Mouse (Mus musculus) G1E (cell line): ENCODE measurements at regions not wholly inside any gene's neighbourhood (a gene's known extent, or its start where the extent isn't known, plus 50 kb on each side); places are given as distances from the start of the nearest gene placed in this dataset.

Source experiments
- CTCF ChIP-seq: IDR thresholded peaks from 2 replicates; pipeline ENCODE4 v1.5.1; 2012; ENCODE audit warnings: low read depth, low read length, inconsistent platforms, mixed read lengths
- GATA1 ChIP-seq: IDR thresholded peaks from 2 replicates; pipeline ENCODE4 v1.6.1; 2012; ENCODE audit warnings: borderline replicate concordance, low read length, inconsistent platforms, mixed read lengths
- GATA2 ChIP-seq: IDR thresholded peaks from 2 replicates; pipeline ENCODE4 v1.6.1; 2012; ENCODE audit warnings: low read depth, low read length, inconsistent platforms, borderline replicate concordance
- POLR2AphosphoS5 ChIP-seq: IDR thresholded peaks from 2 replicates; pipeline ENCODE4 v1.6.1; 2012; ENCODE audit warnings: low read depth, low read length, inconsistent platforms; ENCODE audit not compliant: insufficient replicate concordance
- TAL1 ChIP-seq: conservative IDR thresholded peaks from 2 replicates; pipeline ENCODE4 v1.6.1; 2012; ENCODE audit warnings: low read depth, low read length, inconsistent platforms, mixed read lengths

DNA sequence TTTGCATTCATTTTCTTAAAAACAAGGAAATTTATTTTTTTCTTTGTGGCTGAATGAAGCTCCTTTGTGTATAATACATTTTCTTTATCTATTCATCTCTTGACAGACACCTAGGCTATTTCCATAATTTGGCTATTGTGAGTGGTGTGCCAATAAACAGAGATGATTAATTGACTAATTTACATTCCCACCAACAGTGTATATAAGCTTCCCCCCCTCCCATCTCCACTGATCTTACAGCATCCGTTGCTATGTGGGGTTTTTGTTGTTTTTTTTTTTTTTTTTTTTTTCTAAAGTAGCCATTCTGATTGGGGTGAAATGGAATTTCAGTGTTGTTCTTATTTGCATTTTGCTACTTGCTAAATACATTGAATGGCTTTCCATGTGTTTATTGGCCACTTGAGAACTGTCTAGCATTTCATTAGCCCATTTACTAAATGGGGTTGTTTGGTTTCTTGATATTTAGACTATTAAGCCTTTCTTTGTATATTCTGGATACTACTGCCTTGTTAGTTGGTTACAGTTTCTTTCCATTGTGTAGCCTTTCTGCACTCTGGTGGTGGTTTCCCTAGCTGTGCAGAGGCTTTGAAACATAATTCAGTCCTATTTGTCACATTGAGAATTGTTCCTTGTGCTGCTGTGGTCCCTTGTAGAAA, 153.8 kb upstream of the Mad2l1 start:
- TF ChIP-seq CTCF (no peak), TAL1 (no peak), POLR2AphosphoS5 (no peak), GATA1 (no peak), GATA2 (no peak)
